8 mouse cellular contexts compared by ENCODE assay signal in the genomic region with DNA sequence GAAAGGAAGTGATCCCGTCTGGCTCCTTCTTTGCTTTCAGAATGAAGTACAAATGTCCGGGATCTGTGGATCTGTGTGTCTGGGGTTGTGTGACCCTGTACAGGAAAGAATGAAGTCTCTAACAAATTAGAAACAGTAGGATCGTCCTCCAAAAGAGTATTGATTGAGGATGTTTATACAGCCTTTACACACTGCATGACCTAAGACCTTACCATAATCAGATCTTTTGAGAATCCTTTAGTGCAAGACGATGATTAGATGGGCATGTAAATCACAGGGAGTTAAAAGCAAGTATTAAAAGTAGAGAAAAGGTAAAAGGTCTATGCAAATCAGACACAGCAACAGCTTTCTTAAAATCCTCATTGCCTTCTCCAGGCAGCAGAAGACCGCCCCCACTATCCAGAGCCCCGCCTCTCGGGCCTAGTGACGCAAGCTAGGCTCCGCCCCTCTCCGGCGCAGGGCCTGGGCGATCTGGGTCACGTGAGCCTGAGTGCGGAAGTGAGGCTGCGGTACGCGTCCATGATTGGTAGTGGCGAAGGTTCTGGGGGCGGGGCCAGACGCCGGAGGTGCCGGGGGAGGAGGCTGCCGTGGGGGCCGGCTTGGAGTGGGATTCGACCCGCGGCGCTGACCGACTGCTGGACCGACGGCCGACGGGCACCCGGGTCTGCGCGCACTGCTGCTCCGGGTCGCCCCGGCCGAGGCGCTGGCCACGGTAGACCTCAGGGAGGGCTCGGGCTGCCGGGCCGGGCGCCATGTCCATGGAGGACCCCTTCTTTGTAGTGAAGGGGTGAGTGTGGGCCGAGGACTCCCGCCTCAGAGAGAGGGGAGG. TPM values are rescaled to one million over a fixed set of nuclear protein-coding genes. Genes with fewer than 3 reads are reported as not detected.
DNase-seq lines count a peak whose midpoint lies in the region; ATAC-seq and TF ChIP-seq lines count a peak whose summit lies in the region.

Gene Stx6 (plus strand): TSS at position 575 of the 829 bp plus-strand sequence.

- H3K27me3 ChIP-seq in forebrain, embryonic 10.5 days (ENCODE audit: poor library complexity, severe bottlenecking), result no peaks in the 10 kb centered on the region
- H3K27me3 ChIP-seq in heart, embryonic 15.5 days, result no peaks in the 10 kb centered on the region
- H3K27me3 ChIP-seq in liver, embryonic 14.5 days (ENCODE audit: control insufficient read depth, insufficient read depth, low read length), result no peaks in the 10 kb centered on the region; the same call in 1 of the 2 replicates
- no peaks in the 10 kb centered on the region for H3K27me3 ChIP-seq in neural tube, embryonic 11.5 days (ENCODE audit: control insufficient read depth, insufficient read depth, low read length)
- no peaks in the 10 kb centered on the region for H3K27me3 ChIP-seq in stomach, postnatal 0 days (ENCODE audit: control insufficient read depth, insufficient read depth, low read length)

- peak within 1 kb of the TSS; percentile 97 for H3K4me3 ChIP-seq in forebrain, embryonic 10.5 days
- H3K4me3 ChIP-seq in heart, embryonic 15.5 days, result peak within 1 kb of the TSS; percentile 94
- peak within 1 kb of the TSS; percentile 72 to 83 for H3K4me3 ChIP-seq in liver, embryonic 14.5 days (ENCODE audit: insufficient read depth in 1 of 2, low read depth in 2 of 2, low read length in 2 of 2)
- H3K4me3 ChIP-seq in neural tube, embryonic 11.5 days (ENCODE audit: low read depth, low read length), result peak within 1 kb of the TSS; percentile 98
- peak within 1 kb of the TSS; percentile 99 for H3K4me3 ChIP-seq in stomach, postnatal 0 days (ENCODE audit: low read depth, low read length)

- no peak for TF ChIP-seq EP300 in liver, embryonic 14.5 days (IDR thresholded peaks at IDR 0.05; ENCODE audit: low read depth)
- TF ChIP-seq EP300 in stomach, postnatal 0 days (optimal IDR thresholded peaks at IDR 0.05), result no peak

- peak; percentile 95 for ATAC-seq in CD4-positive, CD25-positive, alpha-beta regulatory T cell, adult 4 months
- ATAC-seq in heart, embryonic 15.5 days (replicated peaks; ENCODE audit: insufficient number of reproducible peaks, insufficient read depth, low FRiP score, low read depth), result peak; percentile 99
- peak; percentile 99 for ATAC-seq in liver, embryonic 14.5 days (ENCODE audit: insufficient read depth)
- peak; percentile 98 for ATAC-seq in neural tube, embryonic 11.5 days (ENCODE audit: insufficient read depth, low FRiP score, low TSS enrichment)
- peak; percentile 99 for ATAC-seq in stomach, postnatal 0 days (ENCODE audit: low FRiP score, low TSS enrichment)

- peak within 1 kb of the TSS; percentile 77 for H3K4me2 ChIP-seq in heart, embryonic 15.5 days
- peak within 1 kb of the TSS; percentile 98 for H3K4me2 ChIP-seq in liver, embryonic 14.5 days (ENCODE audit: low read depth)
- H3K4me2 ChIP-seq in neural tube, embryonic 11.5 days (ENCODE audit: low read depth), result peak within 1 kb of the TSS; percentile 67
- H3K4me2 ChIP-seq in stomach, postnatal 0 days (replicated peaks; ENCODE audit: low read depth), result peak within 1 kb of the TSS; percentile 77

- H3K9me3 ChIP-seq in forebrain, embryonic 10.5 days, result no peaks in the 10 kb centered on the region
- no peaks in the 10 kb centered on the region for H3K9me3 ChIP-seq in heart, embryonic 15.5 days (replicated peaks)
- no peaks in the 10 kb centered on the region for H3K9me3 ChIP-seq in liver, embryonic 14.5 days (ENCODE audit: control insufficient read depth, low read length)
- no peaks in the 10 kb centered on the region for H3K9me3 ChIP-seq in neural tube, embryonic 11.5 days (ENCODE audit: control insufficient read depth, low read length)
- H3K9me3 ChIP-seq in stomach, postnatal 0 days (ENCODE audit: control insufficient read depth, low read length), result no peaks in the 10 kb centered on the region

- TF ChIP-seq CTCF in liver, embryonic 14.5 days (IDR thresholded peaks at IDR 0.05; ENCODE audit: low read depth), result no peak
- TF ChIP-seq CTCF in stomach, postnatal 0 days (IDR thresholded peaks at IDR 0.05; ENCODE audit: low read depth), result no peak

- peak; percentile 92 for DNase-seq in c-Kit-negative CD71-positive TER-119-positive erythroid progenitor cells, embryonic 14.5 days (ENCODE audit: low read depth, low spot score)
- DNase-seq in forebrain, embryonic 10.5 days (ENCODE audit: extremely low spot score, low spot score), result peak; percentile 99
- DNase-seq in kidney, postnatal 25 days, result peak; percentile 99
- DNase-seq in liver, embryonic 14.5 days (ENCODE audit: low read depth in 3 of 3, low spot score in 3 of 3), result peak; percentile 94 to 95 (median 95)
- peak; percentile 98 for DNase-seq in neural tube, embryonic 11.5 days (ENCODE audit: low spot score)
- peak; percentile 99 for DNase-seq in stomach, postnatal 0 days (ENCODE audit: low spot score)

- no peaks in the 10 kb centered on the region for H3K36me3 ChIP-seq in forebrain, embryonic 10.5 days (replicated peaks)
- H3K36me3 ChIP-seq in heart, embryonic 15.5 days, result no peaks in the 10 kb centered on the region
- H3K36me3 ChIP-seq in liver, embryonic 14.5 days (replicated peaks; ENCODE audit: control insufficient read depth, insufficient read depth, low read depth), result no peaks in the 10 kb centered on the region
- H3K36me3 ChIP-seq in neural tube, embryonic 11.5 days (ENCODE audit: control insufficient read depth, insufficient read depth, low read length), result no peaks in the 10 kb centered on the region
- no peaks in the 10 kb centered on the region for H3K36me3 ChIP-seq in stomach, postnatal 0 days (ENCODE audit: control insufficient read depth, insufficient read depth, low read length)

- peak within 1 kb of the TSS; percentile 97 for H3K27ac ChIP-seq in forebrain, embryonic 10.5 days
- H3K27ac ChIP-seq in heart, embryonic 15.5 days, result peak within 1 kb of the TSS; percentile 93
- H3K27ac ChIP-seq in liver, embryonic 14.5 days, result no peak within 1 kb of the TSS
- peak within 1 kb of the TSS; percentile 85 for H3K27ac ChIP-seq in neural tube, embryonic 11.5 days (ENCODE audit: low read depth, low read length)
- H3K27ac ChIP-seq in stomach, postnatal 0 days (replicated peaks), result peak within 1 kb of the TSS; percentile 91

- H3K9ac ChIP-seq in heart, embryonic 15.5 days, result peak within 1 kb of the TSS; percentile 91
- peak within 1 kb of the TSS; percentile 69 for H3K9ac ChIP-seq in liver, embryonic 14.5 days (replicated peaks)
- H3K9ac ChIP-seq in neural tube, embryonic 11.5 days (ENCODE audit: low read length), result peak within 1 kb of the TSS; percentile 93
- H3K9ac ChIP-seq in stomach, postnatal 0 days (ENCODE audit: low read length), result peak within 1 kb of the TSS; percentile 89

- peaks cover 38% of the 10 kb centered on the region for H3K4me1 ChIP-seq in forebrain, embryonic 10.5 days
- H3K4me1 ChIP-seq in heart, embryonic 15.5 days (replicated peaks), result peaks cover 11% of the 10 kb centered on the region
- H3K4me1 ChIP-seq in liver, embryonic 14.5 days (replicated peaks; ENCODE audit: control insufficient read depth in 2 of 2, insufficient read depth in 2 of 2, low read length in 1 of 2), result peaks cover 3 to 8% of the 10 kb centered on the region in 2 experiments; a peak in 3 of 4 replicates
- H3K4me1 ChIP-seq in neural tube, embryonic 11.5 days (ENCODE audit: control insufficient read depth, insufficient read depth, low read length), result no peaks in the 10 kb centered on the region; the same call in 1 of the 2 replicates
- H3K4me1 ChIP-seq in stomach, postnatal 0 days (replicated peaks; ENCODE audit: control insufficient read depth, insufficient read depth), result no peaks in the 10 kb centered on the region

- whole genome bisulfite sequencing in forebrain, embryonic 10.5 days, result 4% methylated on average over 48 of the region's 48 CpGs
- 3% methylated on average over 45 of the region's 48 CpGs for WGBS in heart, embryonic 15.5 days
- 2% methylated on average over 47 of the region's 48 CpGs for WGBS in liver, embryonic 14.5 days (ENCODE audit: insufficient replicate concordance)
- 2% methylated on average over 48 of the region's 48 CpGs for WGBS in neural tube, embryonic 11.5 days
- 1% methylated on average over 48 of the region's 48 CpGs for WGBS in stomach, postnatal 0 days

RNA-seq across cellular contexts. Expression of gene Stx6, which starts in this region (rescaled TPM):
- polyA plus RNA-seq in CD4-positive, CD25-positive, alpha-beta regulatory T cell, adult 4 months (2017; shearing (Covaris generic)), result 10 to 100 TPM; 50.0 to 58.4 TPM
- 82.1 and 84.3 TPM in 2 replicates for polyA plus RNA-seq in forebrain, embryonic 10.5 days (2016; fragmentation: Nextera tagmentation; extraction: Ambion mirVana)
- polyA plus RNA-seq in heart, embryonic 15.5 days (2015; fragmentation: Nextera tagmentation; extraction: Ambion mirVana), result 47.7 and 57.0 TPM in 2 replicates
- polyA plus RNA-seq in liver, embryonic 14.5 days (2012; rRNA removed), result 2.8 and 5.8 TPM in 2 replicates
- polyA plus RNA-seq in liver, embryonic 14.5 days (2014; fragmentation: Nextera tagmentation; extraction: Ambion mirVana), result 8.9 and 9.4 TPM in 2 replicates
- polyA plus RNA-seq in neural tube, embryonic 11.5 days (2014; fragmentation: Nextera tagmentation; extraction: Ambion mirVana), result 111 TPM in 2 replicates
- polyA plus RNA-seq in stomach, postnatal 0 days (2015; fragmentation: Nextera tagmentation; extraction: Ambion mirVana), result 36.6 and 39.0 TPM in 2 replicates
